In the genomic region with DNA sequence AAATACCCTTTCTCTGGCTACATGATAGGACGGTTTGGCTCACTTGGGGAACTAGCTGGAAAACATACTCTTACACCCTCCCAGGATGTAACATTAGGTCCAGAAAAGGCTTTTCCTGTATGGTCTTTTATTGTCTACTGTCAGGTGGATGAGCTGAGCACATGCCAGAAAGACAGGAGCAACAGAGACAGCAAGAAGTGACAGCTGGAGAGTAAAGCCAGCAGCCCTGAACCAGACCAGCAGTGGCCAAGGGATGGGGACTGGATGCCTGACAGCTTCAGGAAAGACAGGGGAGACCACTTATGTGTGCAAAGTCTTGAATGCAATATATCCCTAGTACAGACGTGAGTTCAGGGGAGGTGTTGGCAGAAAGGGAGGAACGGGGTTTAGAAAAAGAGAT, we compare ENCODE assay signal across 28 mouse cellular contexts.
"Had no signal": no experiment of that assay in that cellular context is flagged by ENCODE, and none has a peak within 500 bp of the region (broad histone marks: within the 10 kb centered on the region; RNA-seq: fewer than 3 reads in every experiment).

No protein-coding gene starts in this region.

- H3K27ac ChIP-seq: limb, embryonic 10.5 days; limb, embryonic 12.5 days; limb, embryonic 13.5 days; limb, embryonic 15.5 days; liver, embryonic 12.5 days; liver, embryonic 13.5 days; liver, embryonic 14.5 days; liver, embryonic 15.5 days; macrophage; midbrain, embryonic 10.5 days; midbrain, embryonic 12.5 days; midbrain, embryonic 13.5 days; midbrain, embryonic 15.5 days; neural tube, embryonic 12.5 days; neural tube, embryonic 13.5 days had no signal

- H3K4me3 ChIP-seq: limb, embryonic 10.5 days; limb, embryonic 12.5 days; limb, embryonic 13.5 days; limb, embryonic 15.5 days; liver, embryonic 12.5 days; liver, embryonic 13.5 days; liver, embryonic 15.5 days; lung, embryonic 15.5 days; megakaryocyte, embryonic 14.5 days; midbrain, embryonic 10.5 days; midbrain, embryonic 12.5 days; midbrain, embryonic 13.5 days; midbrain, embryonic 15.5 days; myocyte; neural tube, embryonic 12.5 days; neural tube, embryonic 13.5 days had no signal

- ATAC-seq: liver, embryonic 12.5 days; liver, postnatal 0 days; midbrain, embryonic 13.5 days; midbrain, embryonic 15.5 days; midbrain, embryonic 16.5 days had no signal

- H3K36me3 ChIP-seq: midbrain, embryonic 15.5 days; neural tube, embryonic 12.5 days had no signal

- DNase-seq: left cerebral cortex, postnatal 4 days; liver; liver, embryonic 13.5 days; liver, postnatal 0 days; lung, adult 2 months; lung, embryonic 14.5 days; lung, postnatal 14 days; midbrain, embryonic 14.5 days had no signal

- H3K4me1 ChIP-seq: limb, embryonic 10.5 days; limb, embryonic 12.5 days; limb, embryonic 15.5 days; liver, embryonic 12.5 days; liver, embryonic 13.5 days; liver, embryonic 15.5 days; midbrain, embryonic 10.5 days; midbrain, embryonic 12.5 days; midbrain, embryonic 13.5 days; midbrain, embryonic 15.5 days; neural tube, embryonic 12.5 days; neural tube, embryonic 13.5 days had no signal

- H3K9ac ChIP-seq: limb, embryonic 12.5 days; limb, embryonic 13.5 days; limb, embryonic 15.5 days; liver, embryonic 12.5 days; liver, embryonic 13.5 days; liver, embryonic 14.5 days; liver, embryonic 15.5 days; liver, postnatal 0 days; lung, embryonic 14.5 days; lung, embryonic 15.5 days; midbrain, embryonic 12.5 days; midbrain, embryonic 13.5 days; midbrain, embryonic 15.5 days; neural tube, embryonic 12.5 days; neural tube, embryonic 13.5 days had no signal

- H3K9me3 ChIP-seq: limb, embryonic 10.5 days; limb, embryonic 12.5 days; limb, embryonic 13.5 days; limb, embryonic 15.5 days; liver, embryonic 12.5 days; liver, embryonic 13.5 days; liver, embryonic 15.5 days; lung, embryonic 15.5 days; megakaryocyte, embryonic 14.5 days; midbrain, embryonic 10.5 days; midbrain, embryonic 12.5 days; midbrain, embryonic 13.5 days; midbrain, embryonic 15.5 days; neural tube, embryonic 12.5 days; neural tube, embryonic 13.5 days had no signal

- H3K27me3 ChIP-seq: limb, embryonic 12.5 days; limb, embryonic 13.5 days; limb, embryonic 15.5 days; liver, embryonic 12.5 days; liver, embryonic 13.5 days; liver, embryonic 15.5 days; lung, embryonic 15.5 days; megakaryocyte, embryonic 14.5 days; midbrain, embryonic 12.5 days; midbrain, embryonic 13.5 days; midbrain, embryonic 15.5 days; neural tube, embryonic 12.5 days; neural tube, embryonic 13.5 days had no signal

- H3K4me2 ChIP-seq: limb, embryonic 12.5 days; limb, embryonic 13.5 days; limb, embryonic 15.5 days; liver, embryonic 11.5 days; liver, embryonic 12.5 days; liver, embryonic 13.5 days; liver, embryonic 15.5 days; lung, embryonic 14.5 days; lung, embryonic 15.5 days; midbrain, embryonic 11.5 days; midbrain, embryonic 12.5 days; midbrain, embryonic 13.5 days; midbrain, embryonic 15.5 days; neural tube, embryonic 12.5 days; neural tube, embryonic 13.5 days had no signal
